Comparison of ENCODE assay signal across 13 mouse cellular contexts in the genomic region with DNA sequence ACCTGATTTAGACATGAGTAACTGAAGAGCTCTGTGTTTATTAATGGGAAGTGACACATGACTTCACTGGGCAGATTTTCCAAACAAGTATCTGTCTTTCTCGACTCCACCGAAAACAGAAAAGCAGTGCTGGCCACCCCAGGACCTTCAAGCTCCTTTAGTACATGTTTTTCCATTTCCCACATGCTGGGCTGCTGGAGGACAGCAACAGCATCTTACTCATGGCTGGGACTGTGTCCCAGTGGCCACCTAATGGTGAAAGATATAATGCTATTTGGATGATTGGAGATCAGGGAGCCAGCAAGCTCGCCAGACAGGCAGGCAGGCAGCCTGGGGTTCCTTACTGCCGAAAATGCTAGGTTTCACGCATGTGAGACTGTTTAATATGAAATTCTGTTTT. TPM values are rescaled to one million over a fixed set of nuclear protein-coding genes. Genes with fewer than 3 reads are reported as not detected.
A peak's percentile ranks its signal among the peaks of the same experiment; 100 is the strongest.
DNase-seq lines count a peak whose midpoint lies in the region; ATAC-seq and TF ChIP-seq lines count a peak whose summit lies in the region.
"Had no signal": no experiment of that assay in that cellular context is flagged by ENCODE, and none has a peak within 500 bp of the region (broad histone marks: within the 10 kb centered on the region; RNA-seq: fewer than 3 reads in every experiment).

No protein-coding gene starts in this region.

- no peaks in the 10 kb centered on the region for H3K9me3 ChIP-seq in embryonic facial prominence, embryonic 11.5 days (replicated peaks; ENCODE audit: control insufficient read depth, low read length)
- H3K9me3 ChIP-seq in embryonic facial prominence, embryonic 10.5 days, result no peaks in the 10 kb centered on the region
- H3K9me3 ChIP-seq in kidney, embryonic 15.5 days (replicated peaks), result no peaks in the 10 kb centered on the region
- no peaks in the 10 kb centered on the region for H3K9me3 ChIP-seq in kidney, embryonic 16.5 days (ENCODE audit: low read length)
- no peaks in the 10 kb centered on the region for H3K9me3 ChIP-seq in neural tube, embryonic 15.5 days (replicated peaks)
- H3K9me3 ChIP-seq: liver, embryonic 15.5 days had no signal

- no peak for ATAC-seq in embryonic facial prominence, embryonic 11.5 days (replicated peaks; ENCODE audit: insufficient number of reproducible peaks, low FRiP score, low TSS enrichment, low read depth)
- ATAC-seq in kidney, embryonic 15.5 days (replicated peaks; ENCODE audit: low FRiP score), result 0 out of 2 replicates have a peak, but pooled peaks have one; percentile 29
- ATAC-seq in kidney, embryonic 16.5 days (ENCODE audit: low FRiP score, low TSS enrichment), result no peak
- no peak for ATAC-seq in neural tube, embryonic 15.5 days (ENCODE audit: low FRiP score)

- H3K4me3 ChIP-seq in embryonic facial prominence, embryonic 11.5 days (ENCODE audit: low read depth, low read length), result no peak overlapping the region
- H3K4me3 ChIP-seq in embryonic facial prominence, embryonic 10.5 days, result no peak overlapping the region
- no peak overlapping the region for H3K4me3 ChIP-seq in kidney, embryonic 15.5 days (replicated peaks)
- H3K4me3 ChIP-seq in kidney, embryonic 16.5 days (ENCODE audit: low read length), result no peak overlapping the region
- H3K4me3 ChIP-seq in cerebellum, adult 2 months (replicated peaks; ENCODE audit: insufficient read depth, low read depth, low read length), result no peak overlapping the region
- no peak overlapping the region for H3K4me3 ChIP-seq in neural tube, embryonic 15.5 days (replicated peaks)
- H3K4me3 ChIP-seq: erythroblast, embryonic 14.5 days; liver, embryonic 15.5 days had no signal

- no peak for TF ChIP-seq POLR2A in cerebellum, adult 2 months (IDR thresholded peaks at IDR 0.05; ENCODE audit: borderline replicate concordance, insufficient read depth, low read length)

- DNase-seq in embryonic facial prominence, embryonic 11.5 days (ENCODE audit: low spot score), result peak; percentile 4
- DNase-seq in embryonic facial prominence, embryonic 10.5 days (ENCODE audit: low spot score), result no peak
- peak; percentile 49 for DNase-seq in Muller cell, postnatal 12 days (ENCODE audit: inconsistent ontology term)
- DNase-seq in cerebellum, adult 2 months, result peak; percentile 45 to 76
- no peak for DNase-seq in ovary, postnatal 14 days (ENCODE audit: low spot score)
- DNase-seq: kidney, postnatal 25 days; right cerebral cortex, postnatal 14 days had no signal

- no peaks in the 10 kb centered on the region for H3K27me3 ChIP-seq in embryonic facial prominence, embryonic 11.5 days (ENCODE audit: control insufficient read depth, insufficient read depth, low read length)
- no peaks in the 10 kb centered on the region for H3K27me3 ChIP-seq in embryonic facial prominence, embryonic 10.5 days (replicated peaks; ENCODE audit: low read depth, poor library complexity, severe bottlenecking)
- no peaks in the 10 kb centered on the region for H3K27me3 ChIP-seq in kidney, embryonic 15.5 days
- no peaks in the 10 kb centered on the region for H3K27me3 ChIP-seq in kidney, embryonic 16.5 days (ENCODE audit: insufficient read depth, low read length)
- no peaks in the 10 kb centered on the region for H3K27me3 ChIP-seq in cerebellum, adult 2 months (ENCODE audit: control insufficient read depth, insufficient read depth, low read length)
- H3K27me3 ChIP-seq in neural tube, embryonic 15.5 days (replicated peaks), result no peaks in the 10 kb centered on the region
- H3K27me3 ChIP-seq: liver, embryonic 15.5 days had no signal

- peak; percentile 51 for TF ChIP-seq CTCF in cerebellum, adult 2 months (IDR thresholded peaks at IDR 0.05; ENCODE audit: borderline replicate concordance, insufficient read depth, low read depth, low read length)

- WGBS in embryonic facial prominence, embryonic 11.5 days, result 66% methylated on average over 5 of the region's 5 CpGs
- WGBS in embryonic facial prominence, embryonic 10.5 days, result 71% methylated on average over 5 of the region's 5 CpGs
- 71% methylated on average over 5 of the region's 5 CpGs for WGBS in kidney, embryonic 15.5 days
- WGBS in kidney, embryonic 16.5 days, result 67% methylated on average over 5 of the region's 5 CpGs
- WGBS in cerebellum, adult 2 months, result 8% methylated on average over 5 of the region's 5 CpGs
- 78% methylated on average over 5 of the region's 5 CpGs for WGBS in neural tube, embryonic 15.5 days

- H3K36me3 ChIP-seq in embryonic facial prominence, embryonic 11.5 days (replicated peaks; ENCODE audit: control insufficient read depth, insufficient read depth, low read depth, low read length), result no peaks in the 10 kb centered on the region
- no peaks in the 10 kb centered on the region for H3K36me3 ChIP-seq in embryonic facial prominence, embryonic 10.5 days (replicated peaks)
- peaks cover 3% of the 10 kb centered on the region; the same call in 1 of the 2 replicates for H3K36me3 ChIP-seq in kidney, embryonic 15.5 days
- H3K36me3 ChIP-seq in kidney, embryonic 16.5 days (ENCODE audit: insufficient read depth, low read length), result no peaks in the 10 kb centered on the region
- no peaks in the 10 kb centered on the region for H3K36me3 ChIP-seq in neural tube, embryonic 15.5 days
- H3K36me3 ChIP-seq: liver, embryonic 15.5 days had no signal

- no peak overlapping the region for H3K4me2 ChIP-seq in embryonic facial prominence, embryonic 11.5 days (ENCODE audit: low read depth, low read length)
- no peak overlapping the region for H3K4me2 ChIP-seq in kidney, embryonic 15.5 days
- no peak overlapping the region for H3K4me2 ChIP-seq in kidney, embryonic 16.5 days (replicated peaks; ENCODE audit: low read depth, low read length)
- no peak overlapping the region for H3K4me2 ChIP-seq in neural tube, embryonic 15.5 days
- H3K4me2 ChIP-seq: hindbrain, embryonic 14.5 days; liver, embryonic 15.5 days had no signal

- no peak overlapping the region for H3K9ac ChIP-seq in embryonic facial prominence, embryonic 11.5 days (replicated peaks; ENCODE audit: low read length)
- H3K9ac ChIP-seq in kidney, embryonic 15.5 days, result no peak overlapping the region
- no peak overlapping the region for H3K9ac ChIP-seq in kidney, embryonic 16.5 days (replicated peaks; ENCODE audit: low read length)
- H3K9ac ChIP-seq in neural tube, embryonic 15.5 days (replicated peaks), result no peak overlapping the region
- H3K9ac ChIP-seq: hindbrain, embryonic 14.5 days; liver, embryonic 15.5 days had no signal

- H3K4me1 ChIP-seq in embryonic facial prominence, embryonic 11.5 days (ENCODE audit: control insufficient read depth, insufficient read depth, low read length), result no peaks in the 10 kb centered on the region
- H3K4me1 ChIP-seq in embryonic facial prominence, embryonic 10.5 days, result peaks cover 19% of the 10 kb centered on the region
- H3K4me1 ChIP-seq in kidney, embryonic 15.5 days, result peaks cover 6% of the 10 kb centered on the region
- H3K4me1 ChIP-seq in kidney, embryonic 16.5 days (ENCODE audit: insufficient read depth, low read length), result no peaks in the 10 kb centered on the region
- H3K4me1 ChIP-seq in cerebellum, adult 2 months (ENCODE audit: control insufficient read depth, insufficient read depth, low read length), result peaks cover 7% of the 10 kb centered on the region
- H3K4me1 ChIP-seq in neural tube, embryonic 15.5 days, result 0 out of 2 replicates have a peak, but pooled peaks cover 3% of the 10 kb centered on the region
- H3K4me1 ChIP-seq: liver, embryonic 15.5 days had no signal

- H3K27ac ChIP-seq in embryonic facial prominence, embryonic 11.5 days (replicated peaks; ENCODE audit: low read depth, low read length), result no peak overlapping the region
- no peak overlapping the region for H3K27ac ChIP-seq in embryonic facial prominence, embryonic 10.5 days (replicated peaks)
- H3K27ac ChIP-seq in kidney, embryonic 15.5 days, result no peak overlapping the region
- H3K27ac ChIP-seq in kidney, embryonic 16.5 days (ENCODE audit: low read length), result no peak overlapping the region
- H3K27ac ChIP-seq in cerebellum, adult 2 months (ENCODE audit: insufficient read depth, low read length), result 0 out of 2 replicates have a peak overlapping the region, but pooled peaks have one; percentile 8
- no peak overlapping the region for H3K27ac ChIP-seq in neural tube, embryonic 15.5 days (replicated peaks)
- H3K27ac ChIP-seq: hindbrain, embryonic 14.5 days; liver, embryonic 15.5 days had no signal

RNA-seq across cellular contexts. Expression of a gene that starts 57.5 kb away (rescaled TPM):
- 0.53 and 0.60 TPM in 2 replicates for polyA plus RNA-seq in embryonic facial prominence, embryonic 11.5 days (2014; fragmentation: Nextera tagmentation; extraction: Ambion mirVana)
- polyA plus RNA-seq in embryonic facial prominence, embryonic 10.5 days (2016; fragmentation: Nextera tagmentation; extraction: Ambion mirVana), result 0.33 and 0.36 TPM in 2 replicates
- polyA plus RNA-seq in kidney, embryonic 15.5 days (2015; fragmentation: Nextera tagmentation; extraction: Ambion mirVana), result 14.5 and 15.2 TPM in 2 replicates
- polyA plus RNA-seq in kidney, embryonic 16.5 days (2015; fragmentation: Nextera tagmentation; extraction: Ambion mirVana), result 18.9 and 19.6 TPM in 2 replicates
- 6.2 and 7.4 TPM in 2 replicates for polyA plus RNA-seq in cerebellum, adult 2 months (2012; rRNA removed)
- polyA plus RNA-seq in neural tube, embryonic 15.5 days (2015; fragmentation: Nextera tagmentation; extraction: Ambion mirVana), result 6.3 and 7.0 TPM in 2 replicates
- polyA plus RNA-seq: erythroblast, embryonic 14.5 days had no signal

Comparison
In these comparisons a context has a peak if more than half of its experiments do, and no peak if none do; other contexts are left out.
1. DNase-seq: peak in embryonic facial prominence, embryonic 11.5 days (single experiment), Muller cell, postnatal 12 days (single experiment) and cerebellum, adult 2 months (2 of 2); none in embryonic facial prominence, embryonic 10.5 days (single experiment) and ovary, postnatal 14 days (single experiment).